Mouse (Mus musculus): ENCODE results near the gene Cnpy4. TPM values are rescaled to one million over a fixed set of nuclear protein-coding genes. Genes with fewer than 3 reads are reported as not detected.

Cnpy4 gene
- polyA plus RNA-seq (2015; fragmentation: Nextera tagmentation; extraction: Ambion mirVana), result 12.1 and 13.0 TPM in 2 replicates

DNA sequence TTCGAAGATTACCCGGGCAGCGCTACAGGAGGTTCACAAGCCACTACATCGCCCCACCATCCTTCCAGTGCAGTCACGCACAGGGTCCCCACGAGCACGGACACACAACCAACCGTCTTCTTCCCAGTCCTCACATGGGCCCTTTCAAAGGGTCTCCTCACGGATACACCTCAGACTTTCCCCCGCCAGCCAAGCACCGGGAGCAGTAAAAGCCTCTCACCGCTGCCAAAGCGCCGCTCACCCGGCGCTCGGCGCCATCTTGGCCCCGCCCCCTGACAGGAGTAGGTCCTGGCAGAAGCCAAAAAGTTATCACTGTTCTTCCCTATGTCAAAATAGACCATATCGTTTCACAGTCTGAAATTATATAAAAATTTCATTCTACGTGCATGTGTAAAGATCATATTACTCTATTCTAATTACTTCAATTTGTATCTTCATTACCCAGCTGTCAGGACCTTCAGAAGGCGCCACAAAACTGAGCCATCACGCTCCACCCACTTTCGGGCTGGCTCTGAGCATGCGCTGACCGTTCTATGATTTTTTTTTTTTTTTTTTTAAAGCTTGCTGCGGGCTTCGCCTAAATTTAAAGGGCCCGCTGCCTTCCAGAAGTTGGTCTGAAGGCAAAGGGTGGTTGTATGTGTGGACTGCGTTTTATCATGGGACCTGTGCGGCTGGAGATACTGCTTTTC, at the start of gene Cnpy4, which contains the start of gene Taf6:
TSS of gene Cnpy4 (plus strand) at position 536 of the 689 bp plus-strand sequence.
TSS of gene Taf6 (minus strand) at position 502 of the 689 bp plus-strand sequence.
- Histone ChIP-seq H3K4me3 (ENCODE audit: low read depth, low read length) (peak within 1 kb of the TSS; percentile 68), H3K27me3 (replicated peaks; ENCODE audit: control insufficient read depth, insufficient read depth, low read length) (no peaks in the 10 kb centered on the region), H3K27ac (ENCODE audit: low read depth, low read length) (peak within 1 kb of the TSS; percentile 47; the same call in 1 of the 2 replicates), H3K4me1 (replicated peaks; ENCODE audit: control insufficient read depth, insufficient read depth, low read length) (0 out of 2 replicates have a peak, but pooled peaks cover 4% of the 10 kb centered on the region), H3K36me3 (ENCODE audit: control insufficient read depth, insufficient read depth) (peaks cover 16% of the 10 kb centered on the region), H3K4me2 (replicated peaks; ENCODE audit: low read depth) (peak within 1 kb of the TSS; percentile 68), H3K9ac (ENCODE audit: low read depth, low read length) (peak within 1 kb of the TSS; percentile 72), H3K9me3 (ENCODE audit: control insufficient read depth) (no peaks in the 10 kb centered on the region)
- ATAC-seq, result peak; percentile 82
- no peak for TF ChIP-seq CTCF (IDR thresholded peaks at IDR 0.05; ENCODE audit: low read depth)
- under 1% methylated on average over 31 of the region's 31 CpGs for WGBS

DNA sequence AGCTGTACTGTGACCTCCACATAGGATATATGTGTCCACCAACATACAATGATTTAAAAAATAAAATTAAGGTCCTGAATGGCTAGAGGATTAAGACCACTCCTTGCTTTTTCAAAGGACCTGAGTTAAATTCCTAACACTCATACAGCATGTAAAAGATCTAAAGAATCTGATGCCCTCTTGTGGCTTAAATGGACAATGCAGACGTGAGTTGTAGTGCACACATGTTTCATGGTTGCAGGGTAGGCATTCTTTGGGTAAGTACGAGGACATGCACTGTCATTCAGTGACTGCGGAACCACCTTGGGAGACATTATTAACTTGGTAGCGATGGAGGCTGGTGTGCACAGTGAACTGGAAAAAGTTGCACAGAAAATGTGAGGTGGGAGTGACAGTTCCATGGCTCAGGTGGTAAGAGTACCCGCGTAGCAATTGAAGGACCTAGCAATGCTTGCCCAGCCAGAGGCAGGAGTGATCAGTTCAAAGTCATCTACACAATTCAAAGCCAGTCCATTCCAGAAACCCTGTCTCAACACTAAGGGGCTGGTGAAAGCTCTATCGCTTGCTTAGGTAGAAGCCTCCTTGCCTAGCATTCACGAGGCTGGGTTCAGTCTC, 49.2 kb upstream of the Cnpy4 start:
- Histone ChIP-seq H3K27me3 (replicated peaks; ENCODE audit: control insufficient read depth, insufficient read depth, low read length) (no peaks in the 10 kb centered on the region), H3K27ac (ENCODE audit: low read depth, low read length) (no peak overlapping the region), H3K4me3 (ENCODE audit: low read depth, low read length) (no peak overlapping the region), H3K4me2 (replicated peaks; ENCODE audit: low read depth) (no peak overlapping the region), H3K9me3 (ENCODE audit: control insufficient read depth) (no peaks in the 10 kb centered on the region), H3K36me3 (ENCODE audit: control insufficient read depth, insufficient read depth) (peaks cover 18% of the 10 kb centered on the region), H3K4me1 (replicated peaks; ENCODE audit: control insufficient read depth, insufficient read depth, low read length) (no peaks in the 10 kb centered on the region), H3K9ac (ENCODE audit: low read depth, low read length) (no peak overlapping the region)
- peak; percentile 80 for TF ChIP-seq CTCF (IDR thresholded peaks at IDR 0.05; ENCODE audit: low read depth)
- ATAC-seq, result peak; percentile 55; the same call in 1 of the 2 replicates
- WGBS, result 57% methylated on average over 8 of the region's 8 CpGs

DNA sequence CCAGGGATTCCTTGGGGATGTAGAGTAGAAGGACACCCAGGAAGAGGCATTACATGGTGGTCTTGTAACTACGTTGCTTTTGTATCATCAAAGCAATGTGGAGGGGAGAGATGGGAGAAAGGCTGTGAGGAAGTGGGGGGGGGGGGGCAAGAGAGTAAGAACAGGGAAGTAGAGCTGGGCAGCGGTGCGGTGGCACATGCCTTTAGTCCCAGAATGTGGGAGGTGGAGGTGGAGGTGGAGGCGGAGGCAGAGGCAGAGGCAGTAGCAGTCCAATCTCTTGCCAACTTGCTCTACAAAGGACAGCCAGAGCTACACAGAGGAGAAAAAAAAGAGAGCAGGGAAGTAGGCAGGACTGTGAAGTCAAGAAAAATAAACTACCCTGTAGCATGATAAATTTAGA, 48.7 kb upstream of the Cnpy4 start:
- 70% methylated on average over 4 of the region's 4 CpGs for WGBS
- Histone ChIP-seq H3K9ac (ENCODE audit: low read depth, low read length) (no peak overlapping the region), H3K36me3 (ENCODE audit: control insufficient read depth, insufficient read depth) (peaks cover 18% of the 10 kb centered on the region), H3K9me3 (ENCODE audit: control insufficient read depth) (no peaks in the 10 kb centered on the region), H3K4me2 (replicated peaks; ENCODE audit: low read depth) (no peak overlapping the region), H3K27ac (ENCODE audit: low read depth, low read length) (no peak overlapping the region), H3K4me1 (replicated peaks; ENCODE audit: control insufficient read depth, insufficient read depth, low read length) (no peaks in the 10 kb centered on the region), H3K27me3 (replicated peaks; ENCODE audit: control insufficient read depth, insufficient read depth, low read length) (no peaks in the 10 kb centered on the region), H3K4me3 (ENCODE audit: low read depth, low read length) (no peak overlapping the region)
- ATAC-seq, result no peak
- TF ChIP-seq CTCF (IDR thresholded peaks at IDR 0.05; ENCODE audit: low read depth), result no peak

DNA sequence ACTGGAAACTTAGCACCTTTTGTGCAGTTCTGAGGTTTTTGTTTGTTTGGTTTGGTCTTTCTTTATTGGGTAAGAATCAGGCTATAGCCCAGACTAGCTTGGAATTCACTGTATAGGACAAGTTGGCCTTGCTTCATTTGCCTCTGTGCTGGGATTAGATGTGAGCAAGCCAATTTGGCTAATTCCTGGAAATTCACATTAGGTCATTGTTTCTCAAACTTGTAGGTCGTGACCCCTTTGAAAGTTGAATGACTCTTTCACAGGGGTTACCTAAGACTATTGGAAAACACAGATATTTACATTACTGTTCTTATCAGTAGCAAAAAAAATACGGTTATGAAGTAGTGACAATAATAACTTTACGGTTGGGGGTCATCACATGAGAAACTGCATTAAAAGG, 32.9 kb upstream of the Cnpy4 start:
- 51% methylated on average over 3 of the region's 3 CpGs for WGBS
- Histone ChIP-seq H3K36me3 (ENCODE audit: control insufficient read depth, insufficient read depth) (peaks cover 22% of the 10 kb centered on the region), H3K4me1 (replicated peaks; ENCODE audit: control insufficient read depth, insufficient read depth, low read length) (no peaks in the 10 kb centered on the region), H3K4me2 (replicated peaks; ENCODE audit: low read depth) (peak overlapping the region; percentile 73), H3K27ac (ENCODE audit: low read depth, low read length) (no peak overlapping the region), H3K27me3 (replicated peaks; ENCODE audit: control insufficient read depth, insufficient read depth, low read length) (no peaks in the 10 kb centered on the region), H3K9me3 (ENCODE audit: control insufficient read depth) (no peaks in the 10 kb centered on the region), H3K9ac (ENCODE audit: low read depth, low read length) (0 out of 2 replicates have a peak overlapping the region, but pooled peaks have one; percentile 88), H3K4me3 (ENCODE audit: low read depth, low read length) (peak overlapping the region; percentile 77)
- no peak for ATAC-seq
- TF ChIP-seq CTCF (IDR thresholded peaks at IDR 0.05; ENCODE audit: low read depth), result no peak

DNA sequence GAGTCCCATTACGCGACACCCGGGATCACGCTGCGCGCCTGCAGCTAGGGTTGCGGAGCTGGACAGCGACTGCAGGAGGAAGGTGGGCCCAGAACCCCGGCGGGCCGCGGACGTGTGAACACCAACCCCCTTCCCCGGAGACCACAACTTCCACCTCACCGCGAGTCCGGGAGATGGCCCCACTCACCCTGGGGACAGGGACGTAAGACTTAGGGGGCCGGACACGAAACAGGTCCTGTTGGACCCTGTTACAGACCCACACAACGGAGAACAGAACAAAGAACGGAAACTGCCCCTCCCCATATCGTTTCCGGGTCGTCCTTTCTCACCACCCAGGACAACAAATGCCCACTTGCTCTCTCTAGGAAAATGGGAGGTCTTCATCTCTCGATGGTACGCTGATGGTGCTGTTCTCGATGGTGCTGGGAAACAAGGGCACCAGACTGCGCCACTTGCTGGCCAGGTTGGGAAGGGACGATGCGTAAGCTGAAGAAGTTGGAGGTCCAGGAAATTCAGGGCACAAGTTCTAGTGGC, 31.8 kb upstream of the Cnpy4 start, which contains the start of gene Zfp113:
TSS of gene Zfp113 (minus strand) at position 302 of the 534 bp plus-strand sequence.
- peak; percentile 94 for ATAC-seq
- peaks cover 18% of the 10 kb centered on the region for H3K36me3 ChIP-seq (ENCODE audit: control insufficient read depth, insufficient read depth)
- peak within 1 kb of the TSS; percentile 73 for H3K4me2 ChIP-seq (replicated peaks; ENCODE audit: low read depth)
- H3K27ac ChIP-seq (ENCODE audit: low read depth, low read length), result peak within 1 kb of the TSS; percentile 84
- H3K27me3 ChIP-seq (replicated peaks; ENCODE audit: control insufficient read depth, insufficient read depth, low read length), result no peaks in the 10 kb centered on the region
- peak within 1 kb of the TSS; percentile 77 for H3K4me3 ChIP-seq (ENCODE audit: low read depth, low read length)
- peak; percentile 97 for TF ChIP-seq CTCF (IDR thresholded peaks at IDR 0.05; ENCODE audit: low read depth)
- WGBS, result under 1% methylated on average over 31 of the region's 31 CpGs
- H3K9ac ChIP-seq (ENCODE audit: low read depth, low read length), result peak within 1 kb of the TSS; percentile 88
- no peaks in the 10 kb centered on the region for H3K9me3 ChIP-seq (ENCODE audit: control insufficient read depth)
- no peaks in the 10 kb centered on the region for H3K4me1 ChIP-seq (replicated peaks; ENCODE audit: control insufficient read depth, insufficient read depth, low read length)

DNA sequence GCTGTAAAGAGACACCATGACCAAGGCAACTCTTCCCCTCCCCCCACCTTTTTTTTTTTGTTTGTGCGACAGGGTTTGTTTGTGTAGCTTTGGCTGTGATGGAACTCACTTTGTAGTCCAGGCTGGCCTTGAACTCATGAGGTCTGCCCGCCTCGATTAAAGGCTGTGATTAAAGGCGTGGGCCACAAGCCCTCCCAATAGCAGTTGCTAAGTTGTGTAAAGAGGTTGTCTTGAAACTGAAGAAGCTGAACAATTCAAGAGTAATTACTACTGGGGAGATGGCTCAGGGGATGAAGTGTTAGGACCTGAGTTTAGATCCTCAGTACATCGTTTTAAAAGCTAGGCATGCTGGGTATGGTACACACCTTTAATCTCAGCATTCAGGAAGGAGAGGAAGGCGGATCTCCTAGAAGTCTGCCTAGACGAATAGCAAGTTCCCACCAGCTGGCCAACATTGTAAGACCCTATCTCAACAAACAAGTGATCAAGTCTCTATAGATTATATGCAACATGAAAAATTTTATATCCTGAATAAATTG, 27.0 kb upstream of the Cnpy4 start:
- 61% methylated on average over 7 of the region's 7 CpGs for WGBS
- H3K4me3 ChIP-seq (ENCODE audit: low read depth, low read length), result peak overlapping the region; percentile 64
- no peak overlapping the region for H3K27ac ChIP-seq (ENCODE audit: low read depth, low read length)

More for the DNA sequence above, 27.0 kb upstream of the Cnpy4 start:
- Histone ChIP-seq H3K4me2 (replicated peaks; ENCODE audit: low read depth) (peak overlapping the region; percentile 73), H3K9ac (ENCODE audit: low read depth, low read length) (peak overlapping the region; percentile 61), H3K9me3 (ENCODE audit: control insufficient read depth) (no peaks in the 10 kb centered on the region), H3K36me3 (ENCODE audit: control insufficient read depth, insufficient read depth) (peaks cover 27% of the 10 kb centered on the region), H3K4me1 (replicated peaks; ENCODE audit: control insufficient read depth, insufficient read depth, low read length) (0 out of 2 replicates have a peak, but pooled peaks cover 5% of the 10 kb centered on the region), H3K27me3 (replicated peaks; ENCODE audit: control insufficient read depth, insufficient read depth, low read length) (no peaks in the 10 kb centered on the region)
- no peak for ATAC-seq
- TF ChIP-seq CTCF (IDR thresholded peaks at IDR 0.05; ENCODE audit: low read depth), result no peak

Data from intestine, postnatal 0 days (tissue).